Mouse (Mus musculus): ENCODE measurements around the gene Tcte2.
"Not testable (repeated sequence)": the region's sequence is repeated elsewhere in the genome, so short reads cannot be mapped to it uniquely, and the experiment has no call there.

Gene Tcte2

DNA sequence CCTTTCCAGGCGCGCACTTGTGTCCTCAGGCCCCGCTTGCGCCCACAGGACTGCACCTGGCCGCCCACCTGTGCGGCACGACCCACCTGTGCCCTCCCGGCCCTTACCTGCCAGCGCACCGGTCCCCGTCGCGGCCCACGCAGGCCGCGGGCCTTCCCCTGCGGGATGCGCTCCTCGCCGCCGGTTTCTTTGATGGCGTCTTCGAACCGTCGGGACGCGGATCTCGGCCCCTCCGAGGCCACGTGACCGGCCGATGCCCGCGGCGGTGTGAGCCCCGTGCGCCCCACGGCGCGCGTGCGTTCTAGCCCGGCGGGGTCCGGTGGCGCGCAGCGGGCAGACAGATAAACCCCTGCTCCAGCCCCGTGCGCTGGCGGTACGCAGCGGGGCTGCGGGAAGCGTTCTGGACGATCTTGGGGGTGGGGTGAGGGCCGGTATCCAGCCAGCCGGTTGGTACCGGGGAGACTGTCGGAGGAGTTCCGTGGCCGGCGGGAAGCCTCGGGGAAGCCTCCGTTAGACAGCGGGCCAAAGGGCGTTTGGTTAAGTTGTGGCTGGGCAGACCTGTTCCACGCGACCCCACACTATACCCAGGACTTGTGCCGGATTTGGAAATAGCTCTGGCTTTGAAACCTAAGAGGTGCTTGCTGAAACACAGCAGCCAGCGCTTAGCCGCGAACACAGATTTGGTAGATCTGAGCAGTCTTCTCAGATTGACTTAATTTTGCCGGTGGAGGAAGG is at the start of gene Tcte2:
Tcte2 (minus strand) TSS at position 647 of the 735 bp plus-strand sequence.
- no peak for DNase-seq (ENCODE audit: low spot score in 2 of 2)

GRCm38 (mm10) chr17:13806016-13806415 is 44.4 kb upstream of the Tcte2 start:
- DNase-seq (ENCODE audit: low spot score in 2 of 2) = no peak

DNA sequence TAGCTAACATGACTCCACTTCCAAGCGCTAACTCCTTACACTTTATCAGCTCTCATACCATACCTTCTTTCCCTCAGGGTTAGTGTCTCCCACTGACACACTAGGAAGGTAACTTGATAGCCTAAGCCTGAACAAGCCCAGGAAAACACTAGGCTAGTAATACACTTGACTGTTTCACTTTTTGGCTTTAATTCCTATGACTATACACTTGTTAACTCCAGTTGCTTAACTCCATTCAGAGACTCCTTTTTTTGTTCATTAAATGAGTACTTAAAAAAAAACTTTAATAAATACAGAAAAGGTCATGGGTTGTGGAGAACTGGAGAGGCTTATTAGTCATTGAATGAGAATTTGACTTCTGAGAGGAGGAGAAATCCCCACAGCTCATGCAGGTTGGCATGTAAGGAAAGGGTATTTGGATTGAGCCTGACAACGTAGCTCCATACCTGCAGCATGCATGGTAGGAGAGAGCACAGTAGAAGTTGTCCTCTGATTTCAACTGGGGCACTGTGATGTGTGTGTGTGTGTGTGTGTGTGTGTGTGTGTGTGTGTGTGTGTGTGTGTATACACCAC is 41.3 kb upstream of the Tcte2 start:
- DNase-seq (ENCODE audit: low spot score in 2 of 2) = no peak

- no peak for DNase-seq (ENCODE audit: low spot score in 2 of 2)
These were observed 36.1 kb upstream of the Tcte2 start for GRCm38 (mm10) chr17:13797691-13798090.

- not testable (repeated sequence) for DNase-seq (ENCODE audit: low spot score in 2 of 2)
These were observed 28.4 kb upstream of the Tcte2 start for GRCm38 (mm10) chr17:13790033-13790432.

GRCm38 (mm10) chr17:13783469-13783868 is 21.8 kb upstream of the Tcte2 start:
- DNase-seq (ENCODE audit: low spot score in 2 of 2) = no peak

- DNase-seq (ENCODE audit: low spot score in 2 of 2) = no peak
These were observed 20.3 kb upstream of the Tcte2 start for GRCm38 (mm10) chr17:13781948-13782347.

DNA sequence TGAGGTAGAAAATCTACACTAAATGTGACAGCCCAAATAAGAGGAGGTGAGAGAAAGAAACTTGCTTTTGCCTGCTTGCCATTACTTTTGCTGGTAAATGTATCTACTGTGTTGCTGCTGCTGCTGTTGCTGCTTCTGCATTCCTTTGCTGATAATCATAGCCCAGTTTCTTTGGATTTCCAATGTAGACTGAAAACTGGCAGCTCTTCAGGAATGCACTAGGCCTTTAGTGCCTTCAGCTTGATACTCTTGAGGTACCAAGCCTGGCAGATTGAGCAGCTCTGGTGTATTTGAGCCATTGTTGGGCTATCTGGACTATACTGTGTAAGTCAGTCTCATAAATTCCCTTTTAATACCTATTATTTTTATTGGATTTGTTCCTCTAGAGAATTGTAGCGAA is 17.2 kb upstream of the Tcte2 start:
- DNase-seq (ENCODE audit: low spot score in 2 of 2) = no peak

GRCm38 (mm10) chr17:13777676-13778075 is 16.1 kb upstream of the Tcte2 start:
- no peak for DNase-seq (ENCODE audit: low spot score in 2 of 2)

DNA sequence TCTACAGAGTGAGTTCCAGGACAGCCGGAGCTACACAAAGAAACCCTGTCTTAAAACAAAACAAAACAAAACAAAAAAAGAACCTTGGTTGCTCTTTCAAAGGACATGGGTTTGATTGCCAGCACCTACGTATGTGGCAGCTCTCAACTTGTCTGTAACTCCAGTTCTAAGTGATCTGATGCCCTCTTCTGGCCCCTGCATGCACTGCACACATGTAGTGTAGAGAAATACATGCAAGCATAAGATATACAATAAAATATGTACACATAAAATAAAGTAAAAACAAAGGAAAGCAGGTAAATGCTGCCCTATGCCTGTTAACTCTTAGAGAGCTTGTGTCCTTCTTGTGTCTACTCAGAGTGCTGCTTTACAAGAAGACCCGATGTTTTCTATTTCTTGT is 7.6 kb upstream of the Tcte2 start:
- DNase-seq (ENCODE audit: low spot score in 2 of 2) = no peak

- DNase-seq (ENCODE audit: low spot score in 2 of 2) = no peak
These were observed 6.9 kb upstream of the Tcte2 start for GRCm38 (mm10) chr17:13768531-13768930.

- DNase-seq (ENCODE audit: low spot score in 2 of 2) = not testable (repeated sequence)
These were observed 3.3 kb upstream of the Tcte2 start for GRCm38 (mm10) chr17:13764911-13765310.

GRCm38 (mm10) chr17:13763819-13764218 is 2.2 kb upstream of the Tcte2 start:
- no peak for DNase-seq (ENCODE audit: low spot score in 2 of 2)

GRCm38 (mm10) chr17:13760675-13761178 is 898 bp downstream of the Tcte2 start:
- no peak for DNase-seq (ENCODE audit: low spot score in 2 of 2)

- DNase-seq (ENCODE audit: low spot score in 2 of 2) = peak; percentile 62 to 76
These were observed 1.6 kb downstream of the Tcte2 start, which contains the start of gene Afdn for GRCm38 (mm10) chr17:13759853-13760627. Gene Afdn (plus strand): TSS chr17:13760539.

DNA sequence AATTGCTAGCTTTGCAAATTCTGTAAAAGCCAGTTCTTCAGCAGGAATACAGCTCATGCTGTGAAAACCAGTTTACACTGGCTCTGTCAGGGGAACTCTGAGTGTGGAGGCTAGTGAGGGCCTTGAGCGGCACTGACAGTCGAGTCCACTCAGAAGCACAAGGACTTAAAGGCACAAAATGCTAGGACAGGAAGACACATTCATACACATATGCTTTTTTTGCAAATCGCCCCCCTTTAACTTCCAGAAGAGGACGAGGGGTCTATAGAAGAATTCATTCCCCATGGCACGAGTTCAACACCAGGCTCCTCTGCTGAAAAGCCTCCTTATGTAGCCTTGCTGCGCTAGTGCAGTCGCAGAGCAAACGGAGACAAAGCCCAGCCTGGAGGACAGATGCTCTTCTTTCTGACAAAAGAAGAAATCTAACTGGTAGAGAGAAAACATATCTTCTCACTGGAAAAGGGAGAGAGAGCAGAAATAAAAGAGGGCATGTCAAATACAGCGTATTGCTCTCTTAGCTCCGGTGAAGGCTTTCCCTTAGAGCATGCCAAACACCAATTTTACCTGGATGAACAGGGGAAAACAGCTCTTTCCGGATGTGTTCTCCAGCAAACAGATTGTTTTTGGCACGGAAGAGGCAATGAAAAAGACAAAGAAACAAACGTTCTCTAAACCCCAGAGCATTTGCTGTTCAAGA is 2.3 kb downstream of the Tcte2 start:
- DNase-seq (ENCODE audit: low spot score in 2 of 2) = no peak

GRCm38 (mm10) chr17:13758586-13758985 is 3.0 kb downstream of the Tcte2 start:
- DNase-seq (ENCODE audit: low spot score in 2 of 2) = no peak

- DNase-seq (ENCODE audit: low spot score in 2 of 2) = no peak
These were observed 6.7 kb downstream of the Tcte2 start for GRCm38 (mm10) chr17:13754940-13755339.

DNA sequence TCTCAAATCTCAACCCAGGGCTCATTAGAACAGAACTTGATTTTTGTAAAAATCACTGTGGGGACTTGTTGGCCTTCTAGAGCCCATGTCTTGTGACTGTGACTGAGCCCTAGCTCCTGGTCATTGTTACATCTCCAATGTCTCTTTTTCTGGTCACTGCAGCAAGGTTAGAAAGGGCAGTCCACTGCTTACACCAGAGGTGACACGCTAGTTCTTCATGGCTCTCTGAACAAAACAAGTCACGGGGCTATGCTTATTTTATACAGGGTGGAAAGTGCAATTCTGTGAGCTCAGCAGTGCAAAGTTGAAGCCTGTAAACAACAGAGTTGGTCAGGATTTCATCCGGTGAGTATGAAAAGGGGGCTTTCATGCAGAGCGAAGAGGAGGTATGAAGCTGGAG is 7.7 kb downstream of the Tcte2 start:
- DNase-seq (ENCODE audit: low spot score in 2 of 2) = no peak

DNA sequence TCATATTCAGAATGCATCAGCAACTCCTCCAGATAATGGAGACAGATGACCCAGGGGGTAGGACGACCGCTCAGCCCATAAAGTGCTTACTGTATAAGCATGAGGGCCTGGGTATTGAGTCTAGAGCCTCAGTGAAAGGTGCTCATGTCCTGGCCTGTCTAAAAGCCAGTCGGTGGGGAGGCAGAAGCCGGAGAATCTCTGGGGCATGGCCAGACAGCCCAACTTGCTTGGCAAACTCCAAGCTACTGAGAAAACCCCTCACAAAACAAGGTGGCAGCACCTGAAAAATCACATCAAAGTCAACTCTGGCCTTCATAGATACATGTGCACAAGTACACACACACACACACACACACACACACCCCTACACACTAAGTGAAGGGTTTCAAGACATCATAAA is 12.6 kb downstream of the Tcte2 start:
- no peak for DNase-seq (ENCODE audit: low spot score in 2 of 2)

DNA sequence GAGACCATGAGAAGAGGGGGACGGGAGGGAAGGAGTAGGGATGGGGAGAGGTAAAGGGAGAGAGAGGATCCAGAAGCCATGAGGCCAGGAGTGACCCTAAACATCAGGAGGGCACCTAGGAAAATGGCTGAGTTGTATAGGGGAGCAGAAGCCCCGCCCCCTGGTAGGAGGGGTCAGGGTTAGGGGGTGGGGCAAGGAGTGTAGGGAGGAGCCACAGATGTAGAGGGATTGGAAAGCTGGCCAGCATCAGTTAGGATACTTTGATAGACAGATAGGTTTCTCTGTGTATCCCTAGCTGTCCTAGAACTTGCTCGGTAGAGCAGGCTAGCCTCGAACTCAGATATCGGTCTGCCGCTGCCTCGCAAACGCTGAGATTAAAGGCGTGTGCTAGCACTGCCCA is 13.9 kb downstream of the Tcte2 start:
- DNase-seq (ENCODE audit: low spot score in 2 of 2) = no peak

DNA sequence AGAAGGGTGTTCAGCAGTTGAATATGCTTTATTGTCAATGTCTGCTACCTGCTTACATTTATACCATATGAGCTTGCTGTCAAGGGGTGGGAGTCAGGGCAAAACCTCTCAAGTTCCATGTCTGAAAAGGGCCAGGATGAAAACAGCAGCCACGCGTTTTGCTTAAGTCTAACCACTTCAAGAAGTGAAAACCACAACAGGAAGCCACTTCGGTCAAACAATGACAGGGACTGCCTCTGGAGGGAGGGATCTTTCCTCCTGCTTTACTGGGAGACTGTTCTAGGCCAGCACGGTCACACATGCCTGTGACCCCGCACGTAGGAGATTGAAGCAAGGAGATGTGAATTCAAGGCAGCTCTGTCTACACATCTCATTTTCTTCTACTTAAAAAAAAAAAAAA is 15.3 kb downstream of the Tcte2 start:
- no peak for DNase-seq (ENCODE audit: low spot score in 2 of 2)

Measured in urinary bladder, postnatal 36 days (tissue).